Mouse (Mus musculus) liver, adult 2 months (tissue): ENCODE measurements around the gene Dus2.

Experiments used
- CTCF ChIP-seq: fragments of 200-500 bp; IDR thresholded peaks from 2 replicates; pipeline ENCODE4 v1.5.1; 2011; ENCODE audit warnings: low read depth, low read length, control low read depth
- POLR2A ChIP-seq: fragments of 200-500 bp; IDR thresholded peaks from 2 replicates; pipeline ENCODE4 v1.6.1; 2011; ENCODE audit warnings: low read length, control low read depth; ENCODE audit not compliant: insufficient read depth; ENCODE audit errors: extremely low read depth

GRCm38 (mm10) chr8:106018039-106018438 is 26.9 kb downstream of the Dus2 start:
- TF ChIP-seq POLR2A = no peak
- TF ChIP-seq CTCF = no peak
